Mouse (Mus musculus): ENCODE measurements at regions not wholly inside any gene's neighbourhood (a gene's known extent, or its start where the extent isn't known, plus 50 kb on each side); places are given as distances from the start of the nearest gene placed in this dataset.

- H3K4me1 ChIP-seq (replicated peaks; ENCODE audit: control insufficient read depth, insufficient read depth, low read length), result no peaks in the 10 kb centered on the region
- ATAC-seq (replicated peaks; ENCODE audit: low FRiP score) (no peak), DNase-seq (ENCODE audit: low spot score) (no peak)
- H3K4me2 ChIP-seq, result no peak overlapping the region
- no peak overlapping the region for H3K27ac ChIP-seq (ENCODE audit: low read depth, low read length)
- H3K27me3 ChIP-seq (replicated peaks; ENCODE audit: control insufficient read depth, insufficient read depth, low read length), result no peaks in the 10 kb centered on the region
- no peaks in the 10 kb centered on the region for H3K9me3 ChIP-seq (ENCODE audit: control insufficient read depth, low read length)
- H3K36me3 ChIP-seq (ENCODE audit: control insufficient read depth, insufficient read depth, low read length), result no peaks in the 10 kb centered on the region
- no peak overlapping the region for H3K4me3 ChIP-seq (ENCODE audit: low read depth, low read length)
- no peak overlapping the region for H3K9ac ChIP-seq (ENCODE audit: low read depth, low read length)
- WGBS, result 71% methylated on average over 11 of the region's 11 CpGs
These were observed 55.7 kb upstream of the Gm5148 start for GRCm38 (mm10) chr3:37779867-37780475.

GRCm38 (mm10) chr3:37778386-37778785 is 54.1 kb upstream of the Gm5148 start:
- Histone ChIP-seq H3K36me3 (ENCODE audit: control insufficient read depth, insufficient read depth, low read length) (no peaks in the 10 kb centered on the region), H3K27me3 (replicated peaks; ENCODE audit: control insufficient read depth, insufficient read depth, low read length) (no peaks in the 10 kb centered on the region), H3K4me1 (replicated peaks; ENCODE audit: control insufficient read depth, insufficient read depth, low read length) (no peaks in the 10 kb centered on the region), H3K4me3 (ENCODE audit: low read depth, low read length) (no peak overlapping the region), H3K9me3 (ENCODE audit: control insufficient read depth, low read length) (no peaks in the 10 kb centered on the region), H3K4me2 (no peak overlapping the region), H3K9ac (ENCODE audit: low read depth, low read length) (no peak overlapping the region), H3K27ac (ENCODE audit: low read depth, low read length) (no peak overlapping the region)
- 89% methylated on average over 7 of the region's 7 CpGs for WGBS
- ATAC-seq (replicated peaks; ENCODE audit: low FRiP score) (no peak), DNase-seq (ENCODE audit: low spot score) (no peak)

DNA sequence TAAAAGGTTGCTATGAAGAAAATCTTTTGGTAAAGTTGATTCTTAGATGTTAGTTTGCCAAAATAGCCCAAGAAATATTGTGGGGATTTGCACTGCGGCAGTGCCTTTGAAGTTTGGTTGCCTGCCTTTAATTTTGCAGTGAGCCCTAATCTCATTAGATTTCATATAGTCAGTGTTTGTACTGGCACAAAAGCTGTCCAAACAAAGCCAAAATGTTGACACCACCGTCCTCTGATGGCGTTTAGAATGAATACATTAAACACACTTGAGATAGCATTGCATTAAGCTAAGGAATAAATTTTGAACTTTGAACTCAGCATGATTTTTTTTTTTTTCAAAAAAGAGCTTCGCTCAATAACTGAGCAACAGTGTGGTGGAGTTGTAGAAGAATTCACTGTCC is 51.9 kb upstream of the Gm5148 start:
- no peak for ATAC-seq (replicated peaks; ENCODE audit: low FRiP score)

More for the DNA sequence above, 51.9 kb upstream of the Gm5148 start:
- Histone ChIP-seq H3K9ac (ENCODE audit: low read depth, low read length) (no peak overlapping the region), H3K4me3 (ENCODE audit: low read depth, low read length) (no peak overlapping the region), H3K36me3 (ENCODE audit: control insufficient read depth, insufficient read depth, low read length) (no peaks in the 10 kb centered on the region), H3K4me2 (no peak overlapping the region), H3K27me3 (replicated peaks; ENCODE audit: control insufficient read depth, insufficient read depth, low read length) (no peaks in the 10 kb centered on the region), H3K4me1 (replicated peaks; ENCODE audit: control insufficient read depth, insufficient read depth, low read length) (no peaks in the 10 kb centered on the region), H3K9me3 (ENCODE audit: control insufficient read depth, low read length) (no peaks in the 10 kb centered on the region), H3K27ac (ENCODE audit: low read depth, low read length) (no peak overlapping the region)
- DNase-seq (ENCODE audit: low spot score), result no peak
- WGBS, result 71% methylated on average over 4 of the region's 4 CpGs

Data from liver, embryonic 11.5 days (tissue).